Mouse (Mus musculus) adrenal gland, postnatal 4 days (tissue): ENCODE data around the gene Mtfp1. TPM values are rescaled to one million over a fixed set of nuclear protein-coding genes. Genes with fewer than 3 reads are reported as not detected.

Experiments used
- DNase-seq, 2 experiments: peaks; one replicate each; pipeline ENCODE4 v3.0.0; 2021 to 2022; ENCODE audit warnings: low spot score in 2 of 2, mixed read lengths in 2 of 2
- microRNA-seq: library from miRNA; unstranded; fragments of <30 nt; microRNA quantifications from one replicate; pipeline ENCODE4 v1.2.0, GENCODE M21; 2021
- total RNA-seq, 2 experiments: library from RNA; stranded (reverse); gene quantifications; 2 replicates each; pipeline ENCODE4 v1.2.3; 2021

Gene Mtfp1
- total RNA-seq, 2 experiments from 2014 or later, result 17.3 to 17.7 TPM

GRCm38 (mm10) chr11:4086246-4086645 lies 9.0 kb downstream of the Mtfp1 start:
- DNase-seq, result no peak

GRCm38 (mm10) chr11:4083316-4084078 lies 11.7 kb downstream of the Mtfp1 start:
- DNase-seq, result peak in 1 of 2 experiments; percentile 43

GRCm38 (mm10) chr11:4080219-4080618 lies 15.0 kb downstream of the Mtfp1 start:
- no peak for DNase-seq

GRCm38 (mm10) chr11:4078267-4078933 lies 16.8 kb downstream of the Mtfp1 start:
- no peak for DNase-seq

GRCm38 (mm10) chr11:4076633-4077032 lies 18.6 kb downstream of the Mtfp1 start:
- DNase-seq, result peak; percentile 28 to 42

GRCm38 (mm10) chr11:4069664-4070063 lies 25.6 kb downstream of the Mtfp1 start:
- DNase-seq, result no peak

- no peak for DNase-seq
These were observed 30.6 kb downstream of the Mtfp1 start, which contains the start of gene Sec14l3 for GRCm38 (mm10) chr11:4064627-4065122. Sec14l3 (plus strand) TSS chr11:4064841.

GRCm38 (mm10) chr11:4062981-4063380 lies 32.3 kb downstream of the Mtfp1 start:
- no peak for DNase-seq

GRCm38 (mm10) chr11:4062523-4062922 lies 32.7 kb downstream of the Mtfp1 start:
- no peak for DNase-seq

GRCm38 (mm10) chr11:4060866-4061575 lies 34.2 kb downstream of the Mtfp1 start:
- DNase-seq, result no peak

GRCm38 (mm10) chr11:4053586-4053985 lies 41.7 kb downstream of the Mtfp1 start:
- peak; percentile 48 to 57 for DNase-seq

GRCm38 (mm10) chr11:4048438-4048837 lies 46.8 kb downstream of the Mtfp1 start:
- no peak for DNase-seq

- DNase-seq, result no peak
These were observed 47.5 kb downstream of the Mtfp1 start for GRCm38 (mm10) chr11:4047766-4048165.

GRCm38 (mm10) chr11:4046526-4046925 lies 48.7 kb downstream of the Mtfp1 start:
- no peak for DNase-seq

- no peak for DNase-seq
These were observed 52.2 kb downstream of the Mtfp1 start for GRCm38 (mm10) chr11:4043081-4043480.

Small RNAs within 50 kb of the gene (microRNA-seq; reads per million reads assigned to microRNA genes)
- 3.2 reads per million, percentile 8 among the genes with 10 or more reads in this experiment for gene Mir3060

Other genes with a start within 250 kb of the Mtfp1 start
- 1 to 10 TPM; 2.4 to 2.5 TPM for gene Osbp2, start 231.5 kb downstream of the Mtfp1 start, total RNA-seq
- gene 4921536K21Rik, start 200.3 kb downstream of the Mtfp1 start, total RNA-seq, result under 1 TPM; 0.56 to 0.62 TPM
- 1 to 10 TPM; 6.2 to 6.5 TPM for gene Dusp18, start 200.2 kb downstream of the Mtfp1 start, total RNA-seq
- gene Slc35e4, start 180.8 kb downstream of the Mtfp1 start, total RNA-seq, result 1 to 10 TPM; 5.8 to 7.8 TPM
- gene Tcn2, start 163.3 kb downstream of the Mtfp1 start, total RNA-seq, result 100 to 1,000 TPM; 102 to 141 TPM
- 10 to 100 TPM; 79.7 to 80.7 TPM for gene Pes1, start 131.5 kb downstream of the Mtfp1 start, total RNA-seq
- gene 4930556J24Rik, start 118.7 kb downstream of the Mtfp1 start, total RNA-seq, result under 1 TPM in 1 of 2 experiments, not detected in 1; 0.25 TPM
- 1 to 10 TPM; 2.0 to 3.0 TPM for gene Gal3st1, start 111.8 kb downstream of the Mtfp1 start, total RNA-seq
- gene Sec14l4, start 64.0 kb downstream of the Mtfp1 start, total RNA-seq, result 1 to 10 TPM; 2.4 to 5.0 TPM
- under 1 TPM; 0.51 to 0.59 TPM for gene Sec14l3, start 30.6 kb downstream of the Mtfp1 start, total RNA-seq
- 10 to 100 TPM in 1 of 2 experiments, 1 to 10 TPM in 1; 4.4 to 15.0 TPM for gene Sec14l2, start 28.0 kb upstream of the Mtfp1 start, total RNA-seq
- 10 to 100 TPM; 32.0 to 34.8 TPM for gene Rnf215, start 39.8 kb upstream of the Mtfp1 start, total RNA-seq
- gene Ccdc157, start 64.8 kb upstream of the Mtfp1 start, total RNA-seq, result 10 to 100 TPM; 13.8 to 18.6 TPM
- gene Sf3a1, start 64.9 kb upstream of the Mtfp1 start, total RNA-seq, result 10 to 100 TPM; 70.4 to 71.6 TPM
- gene Tbc1d10a, start 91.3 kb upstream of the Mtfp1 start, total RNA-seq, result 10 to 100 TPM; 19.0 to 19.9 TPM
- gene Castor1, start 122.8 kb upstream of the Mtfp1 start, total RNA-seq, result 1 to 10 TPM; 6.3 to 6.6 TPM
- gene Osm, start 141.0 kb upstream of the Mtfp1 start, total RNA-seq, result under 1 TPM; 0.11 to 0.23 TPM
- under 1 TPM; 0.76 to 0.99 TPM for gene Lif, start 162.1 kb upstream of the Mtfp1 start, total RNA-seq